Mouse (Mus musculus): Measurements from ENCODE around the gene Flvcr2. TPM values are rescaled to one million over a fixed set of nuclear protein-coding genes. Genes with fewer than 3 reads are reported as not detected.

Flvcr2 gene
- total RNA-seq, 2 experiments from 2014 or later, result 2.6 TPM

DNA sequence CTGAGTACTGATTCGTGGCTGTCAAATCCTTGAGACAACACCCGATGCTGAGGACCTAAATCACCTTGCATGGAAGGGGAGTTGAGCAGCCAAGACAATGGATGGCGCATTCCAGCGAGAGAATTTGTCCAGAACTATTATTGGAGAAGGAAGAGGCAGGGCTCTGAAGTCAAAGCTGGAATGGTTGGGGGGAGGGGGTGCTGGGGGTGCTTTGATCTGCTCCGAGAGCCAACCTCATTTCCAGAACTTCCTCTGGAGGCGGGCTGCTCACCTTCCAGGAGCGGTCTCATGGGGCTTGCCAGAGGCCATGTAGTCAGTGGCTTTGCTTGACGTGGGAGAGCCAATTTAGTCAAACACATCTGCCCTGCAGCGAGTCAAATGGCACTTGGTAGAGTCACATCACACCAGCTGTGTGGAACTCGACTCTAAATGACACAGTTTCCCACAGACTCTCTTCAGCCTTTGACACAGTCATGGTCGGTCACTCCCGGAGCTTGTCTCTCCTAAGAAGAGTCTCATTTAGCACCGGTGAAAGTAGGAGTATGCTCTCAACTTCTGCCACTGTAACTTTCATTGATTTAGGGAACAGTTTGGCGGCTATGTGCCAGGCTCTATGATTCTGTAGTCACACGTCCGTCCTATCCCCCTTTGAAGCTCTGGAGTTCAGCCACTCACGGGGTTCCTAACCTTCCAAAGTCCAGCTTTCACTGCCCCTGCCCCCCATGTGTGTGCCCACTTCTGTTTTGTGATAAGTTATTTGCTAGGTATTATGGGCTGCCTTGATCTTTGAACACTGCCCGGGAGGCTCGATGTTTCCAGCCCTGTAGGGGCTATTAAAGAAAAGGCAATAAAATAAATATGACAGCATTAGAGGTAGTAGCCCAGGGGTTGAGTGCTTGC lies 38.8 kb downstream of the Flvcr2 start:
- intact Hi-C loops (cut with DNase I), result no loop called here
- no peak for DNase-seq (ENCODE audit: low spot score in 2 of 2)

DNA sequence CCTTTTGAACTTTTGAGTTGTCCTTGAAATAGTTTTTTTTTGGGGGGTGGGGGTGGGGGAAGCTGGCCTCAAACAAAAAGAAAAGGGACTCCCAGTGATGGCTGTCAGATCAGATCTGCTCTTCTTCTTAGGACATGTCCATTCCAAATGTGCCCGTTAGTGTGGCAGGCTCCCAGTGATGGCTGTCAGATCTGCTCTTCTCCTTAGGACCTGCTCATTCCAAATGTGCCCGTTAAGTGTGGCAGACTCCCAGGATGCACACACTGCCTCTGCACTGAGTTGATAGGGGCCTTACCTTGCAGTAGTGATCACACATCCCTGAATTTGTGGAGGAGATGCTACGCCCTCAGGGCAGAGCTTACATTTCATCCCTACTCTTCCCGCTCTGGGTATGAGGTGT lies 45.8 kb downstream of the Flvcr2 start:
- intact Hi-C loops (cut with DNase I), result no loop called here

DNA sequence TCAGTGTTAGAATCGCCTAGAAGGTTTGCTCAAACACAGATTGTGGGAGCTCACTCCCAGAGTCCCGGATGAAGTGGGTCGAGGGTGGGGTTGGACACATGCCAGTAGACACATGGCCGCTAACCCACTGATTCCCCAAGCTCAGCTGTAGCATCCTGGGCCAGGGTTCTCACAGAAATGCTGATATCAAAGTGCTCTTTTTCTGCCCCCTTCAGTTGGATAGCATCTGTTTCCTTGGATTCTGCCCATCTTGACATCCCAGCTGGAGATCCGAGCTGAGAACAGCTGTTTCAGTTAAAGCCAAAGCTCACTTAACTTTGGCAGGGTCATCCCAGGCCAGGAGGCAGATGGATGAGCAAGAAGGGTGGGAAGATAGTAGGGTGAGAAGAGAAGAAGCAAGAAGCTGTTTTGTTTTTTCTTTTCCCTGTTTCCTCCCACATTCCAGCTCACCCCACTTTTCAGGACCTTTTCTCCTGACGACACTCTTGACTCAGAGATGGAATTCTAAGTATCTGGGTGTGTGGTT lies 46.5 kb downstream of the Flvcr2 start:
- intact Hi-C loops (cut with DNase I), result no loop called here
- DNase-seq (ENCODE audit: low spot score in 2 of 2), result peak; percentile 7 to 64

More for the DNA sequence above, 45.8 kb downstream of the Flvcr2 start:
- no peak for DNase-seq (ENCODE audit: low spot score in 2 of 2)

DNA sequence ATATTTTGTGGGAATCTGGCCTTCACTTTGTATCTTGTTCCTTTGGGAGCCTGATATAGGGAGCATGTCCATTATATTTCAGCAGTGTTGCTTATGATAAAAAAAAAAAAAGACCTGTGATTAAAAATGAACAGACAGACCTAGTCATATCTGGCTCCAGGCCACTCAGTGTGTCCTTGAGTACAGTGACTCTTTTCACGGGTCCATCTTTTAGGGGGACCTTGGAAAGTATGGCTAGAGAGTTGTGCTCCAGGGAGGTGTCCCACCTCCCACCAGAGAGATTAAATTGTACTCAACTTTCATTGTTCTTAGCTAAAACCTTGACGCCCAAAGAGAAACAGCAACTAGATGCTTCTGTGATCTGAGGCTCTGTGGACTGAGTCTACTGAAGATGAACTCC lies 47.8 kb downstream of the Flvcr2 start:
- DNase-seq (ENCODE audit: low spot score in 2 of 2), result no peak
- intact Hi-C loops (cut with DNase I), result no loop called here

DNA sequence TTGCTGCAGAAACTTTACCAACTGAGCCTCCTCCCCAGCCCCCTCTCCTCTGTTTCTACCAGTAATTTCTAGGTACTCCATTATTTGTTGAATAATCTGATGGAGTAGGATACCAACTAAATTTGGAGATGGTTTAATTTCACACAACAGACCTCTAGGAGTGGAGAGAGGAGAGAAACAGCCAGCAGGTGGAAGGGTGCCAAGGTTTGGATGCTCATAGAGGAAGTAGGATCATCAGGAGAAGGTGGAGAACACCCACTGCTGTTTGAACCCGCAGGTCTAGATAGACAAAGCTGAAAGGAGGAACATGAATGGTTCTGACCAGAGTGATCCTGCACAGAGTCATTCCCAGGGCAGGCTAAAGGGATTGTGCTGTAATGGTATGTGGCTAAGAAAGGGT lies 49.2 kb downstream of the Flvcr2 start:
- no peak for DNase-seq (ENCODE audit: low spot score in 2 of 2)
- intact Hi-C loops (cut with DNase I), result no loop called here

DNA sequence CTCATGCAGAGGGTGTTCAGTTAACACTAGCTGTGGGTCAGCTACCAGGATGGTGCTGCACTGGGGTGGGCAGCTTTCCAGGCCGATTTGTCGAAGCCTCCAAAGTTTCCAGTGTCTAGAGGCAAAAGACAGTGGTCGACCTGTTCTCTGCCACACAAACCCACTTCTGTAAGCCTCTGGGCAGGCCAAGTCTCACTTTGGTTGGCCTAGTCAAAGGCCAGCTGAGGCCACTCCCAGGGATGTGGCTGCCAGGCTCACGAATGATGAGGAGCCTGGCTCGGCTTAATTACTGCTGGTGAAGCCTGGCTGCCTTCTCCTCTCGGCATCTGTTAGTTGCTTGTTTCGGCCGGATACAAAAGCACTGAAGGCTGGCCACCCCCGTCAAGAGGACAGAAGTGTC lies 53.7 kb downstream of the Flvcr2 start:
- intact Hi-C loops (cut with DNase I), result no loop called here
- peak in 1 of 2 experiments; percentile 17 for DNase-seq (ENCODE audit: low spot score in 2 of 2)

DNA sequence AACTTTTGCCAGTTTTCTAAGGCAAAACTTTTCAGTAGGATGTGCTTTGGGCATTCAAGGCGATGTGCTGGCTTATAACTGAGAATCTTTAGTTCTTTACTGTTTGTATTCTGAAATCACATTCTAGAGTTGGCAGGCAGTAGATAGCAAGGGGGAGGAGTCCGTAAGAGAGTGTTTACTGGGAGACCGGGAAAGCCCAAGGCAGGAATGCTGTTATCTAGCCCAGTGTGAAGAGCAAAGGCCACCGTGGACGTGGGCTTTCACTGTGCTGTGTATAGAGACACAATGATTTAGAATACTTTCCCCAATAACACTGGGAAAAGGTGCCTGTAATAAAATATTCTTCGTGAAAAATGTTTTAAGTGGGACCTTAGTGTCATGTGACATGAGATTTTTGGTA lies 63.4 kb downstream of the Flvcr2 start:
- intact Hi-C loops (cut with DNase I), result loop anchor here (10.0 kb wide), 1 partner anchor 305 kb away; no protein-coding TSS in a partner anchor
- no peak for DNase-seq (ENCODE audit: low spot score in 2 of 2)

DNA sequence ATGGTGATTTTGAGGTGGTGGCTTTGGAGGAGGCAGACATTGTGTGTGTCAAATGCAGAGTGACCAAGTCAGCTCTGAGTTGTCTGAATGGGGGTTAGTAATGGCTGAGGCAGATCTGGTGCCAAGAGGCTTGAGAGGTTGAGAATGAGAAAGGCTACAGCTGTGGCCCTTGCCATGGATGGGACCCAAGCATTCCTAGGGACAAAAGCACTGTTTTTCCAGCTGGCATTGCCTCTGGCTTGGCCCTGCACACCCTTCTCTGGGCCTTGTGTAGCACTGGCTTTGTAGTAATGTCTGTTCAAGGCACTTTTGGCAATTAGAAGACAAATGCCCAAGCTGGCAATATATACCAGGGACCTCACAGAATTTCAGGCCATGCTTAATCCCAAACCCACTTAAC lies 64.6 kb downstream of the Flvcr2 start:
- DNase-seq (ENCODE audit: low spot score in 2 of 2), result no peak
- intact Hi-C loops (cut with DNase I), result loop anchor here (10.0 kb wide), 1 partner anchor 306 kb away; no protein-coding TSS in a partner anchor

DNA sequence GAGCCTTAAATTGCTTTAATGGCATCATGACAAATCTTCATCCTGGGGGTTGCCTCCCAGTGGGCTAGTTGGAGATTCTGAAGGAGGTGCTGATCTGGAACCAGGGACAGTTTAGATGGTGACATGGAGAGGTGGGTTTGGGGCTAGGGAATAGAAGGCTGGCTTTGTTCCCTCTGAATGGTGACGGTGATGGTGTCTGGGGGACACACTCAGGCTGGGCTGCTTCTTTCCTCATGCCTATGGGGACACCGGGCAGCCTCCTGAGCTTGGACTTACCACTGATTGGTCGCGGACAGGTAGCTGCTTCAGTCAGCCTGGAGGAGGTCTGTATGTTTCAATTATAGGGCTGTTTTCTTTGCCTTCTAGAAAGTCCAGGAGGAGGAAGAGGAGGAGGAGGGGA lies 65.3 kb downstream of the Flvcr2 start:
- DNase-seq (ENCODE audit: low spot score in 2 of 2), result no peak
- intact Hi-C loops (cut with DNase I), result loop anchor here (10.0 kb wide), 1 partner anchor 307 kb away; no protein-coding TSS in a partner anchor

DNA sequence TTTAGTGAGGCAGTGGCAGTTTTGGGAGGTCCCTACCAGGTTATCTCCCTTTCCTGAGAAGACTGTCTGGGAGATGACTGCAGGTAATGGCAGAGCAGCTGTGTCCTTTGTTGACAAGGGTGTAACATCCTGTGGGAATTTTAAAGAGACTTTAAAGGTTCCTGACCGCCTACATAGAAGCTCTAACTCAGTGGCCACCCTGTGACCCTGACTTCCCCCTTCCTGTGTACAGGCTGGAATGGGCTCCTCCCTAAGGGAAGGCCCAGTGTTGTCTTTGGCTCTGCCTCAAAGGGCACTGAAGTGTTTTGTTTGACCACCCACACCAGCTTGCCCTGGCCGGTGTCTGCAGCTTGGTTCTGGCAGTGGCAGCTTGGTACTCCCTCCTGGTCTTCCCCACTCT lies 67.3 kb downstream of the Flvcr2 start:
- no peak for DNase-seq (ENCODE audit: low spot score in 2 of 2)
- intact Hi-C loops (cut with DNase I), result loop anchor here (10.0 kb wide), 1 partner anchor 309 kb away; no protein-coding TSS in a partner anchor

DNA sequence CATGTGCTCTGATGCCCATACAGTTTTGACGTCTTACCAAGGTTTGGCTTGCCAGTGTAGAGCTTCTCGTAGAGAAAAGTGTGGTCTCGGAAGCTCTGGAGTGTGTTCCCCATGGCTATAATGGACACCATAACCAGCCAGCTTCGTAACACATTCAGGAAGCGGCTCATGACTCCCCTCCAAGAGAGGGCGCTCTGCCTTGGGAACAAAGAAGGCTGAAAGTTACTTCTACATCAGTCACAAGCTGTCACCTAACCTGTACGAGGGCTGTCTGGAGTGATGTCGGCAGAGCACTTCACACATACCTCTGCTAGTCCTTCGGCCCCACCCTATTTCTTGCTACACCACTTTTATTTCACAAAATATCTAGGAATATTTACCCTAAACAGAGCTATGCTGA lies 75.7 kb downstream of the Flvcr2 start:
- no peak for DNase-seq (ENCODE audit: low spot score in 2 of 2)
- intact Hi-C loops (cut with DNase I), result no loop called here

DNA sequence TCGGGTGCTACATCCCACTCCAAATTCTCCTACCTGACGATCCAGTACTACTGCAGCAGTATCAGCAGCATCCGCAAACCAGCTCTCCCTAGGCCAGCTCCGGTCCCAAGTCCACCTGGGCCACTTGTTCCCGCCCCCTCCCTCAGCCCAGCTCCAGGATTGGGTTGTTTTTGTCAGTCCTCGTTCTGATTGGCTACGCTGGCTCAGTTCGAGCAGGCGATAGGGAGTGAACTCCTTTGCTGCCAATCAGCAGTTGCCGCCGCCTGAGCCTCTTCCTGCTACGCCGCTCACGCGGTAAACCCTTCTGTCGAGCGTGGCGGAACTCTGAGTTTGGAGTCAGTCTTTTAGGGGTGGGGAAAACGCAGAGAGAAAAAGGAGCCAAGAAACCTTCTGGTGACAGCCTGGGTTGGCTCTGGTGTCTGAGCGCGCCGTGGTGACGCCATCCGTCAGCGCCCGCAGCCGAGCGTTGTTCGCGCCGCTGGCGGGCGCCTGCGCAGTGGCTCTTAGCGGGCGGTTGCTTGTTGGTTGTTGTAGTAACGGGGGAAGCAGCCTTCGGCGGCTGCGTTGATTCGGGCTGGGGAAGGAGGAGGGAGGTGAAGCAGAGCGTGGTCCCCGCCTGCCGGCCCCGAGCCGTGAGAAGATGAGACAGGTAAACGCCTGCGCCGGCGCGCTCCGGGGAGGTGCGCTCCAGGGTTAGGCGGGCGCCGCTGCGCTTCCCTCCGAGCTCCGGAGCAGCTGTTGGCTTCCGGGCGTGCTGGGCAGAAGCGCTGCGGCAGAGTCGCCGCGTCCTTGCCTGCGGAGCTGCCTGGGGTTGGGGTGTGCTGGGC lies 78.3 kb downstream of the Flvcr2 start, which contains the start of the genes Erg28 and Ttll5:
Erg28 (minus strand) TSS at position 113 of the 827 bp plus-strand sequence.
Ttll5 (plus strand) TSS at position 222 of the 827 bp plus-strand sequence.
- peak; percentile 97 to 98 for DNase-seq (ENCODE audit: low spot score in 2 of 2)
- intact Hi-C loops (cut with DNase I), result loop anchor here (1.0 kb wide), 1 partner anchor 255 kb away; the partner anchor contains the start of gene Tgfb3

DNA sequence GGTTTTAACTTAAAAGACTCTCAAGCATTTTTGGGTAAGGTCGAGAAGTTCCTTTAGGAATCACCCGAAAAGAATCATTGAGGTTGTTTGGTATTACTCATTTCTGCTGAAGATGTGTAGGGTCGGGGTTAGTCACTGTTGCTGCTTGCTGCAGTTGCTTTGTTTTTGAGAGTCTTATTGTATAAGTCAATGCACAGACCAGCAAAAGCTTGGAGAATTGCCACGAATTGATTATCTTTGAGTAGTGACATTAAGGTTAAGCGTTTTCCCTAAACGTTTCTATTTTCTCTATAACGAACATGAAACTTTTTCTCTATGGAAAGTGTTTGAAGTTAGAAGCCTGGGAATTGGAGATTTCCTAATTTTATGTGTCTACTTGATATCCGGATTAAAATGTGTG lies 79.0 kb downstream of the Flvcr2 start:
- intact Hi-C loops (cut with DNase I), result no loop called here

DNA sequence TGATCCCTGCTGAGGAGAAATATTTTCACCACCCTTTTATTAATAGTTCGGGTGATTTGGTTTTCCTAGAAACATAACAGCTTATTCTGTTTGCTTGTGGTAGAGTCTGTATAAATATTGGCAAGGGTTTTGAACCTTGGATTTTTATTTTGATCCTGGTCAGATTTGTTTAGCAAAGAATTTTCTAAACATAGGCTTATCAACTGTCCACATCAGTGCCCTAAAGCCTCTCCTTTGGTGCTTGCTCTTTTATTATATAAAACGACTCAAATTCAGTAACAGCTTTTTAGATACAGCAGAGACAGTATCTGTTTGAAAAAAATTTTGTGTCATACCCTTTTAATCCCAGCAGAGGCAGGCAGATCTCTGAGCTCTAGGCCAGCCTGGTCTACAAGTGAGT lies 79.5 kb downstream of the Flvcr2 start:
- intact Hi-C loops (cut with DNase I), result no loop called here
- DNase-seq (ENCODE audit: low spot score in 2 of 2), result no peak

More for the DNA sequence above, 79.0 kb downstream of the Flvcr2 start:
- no peak for DNase-seq (ENCODE audit: low spot score in 2 of 2)

DNA sequence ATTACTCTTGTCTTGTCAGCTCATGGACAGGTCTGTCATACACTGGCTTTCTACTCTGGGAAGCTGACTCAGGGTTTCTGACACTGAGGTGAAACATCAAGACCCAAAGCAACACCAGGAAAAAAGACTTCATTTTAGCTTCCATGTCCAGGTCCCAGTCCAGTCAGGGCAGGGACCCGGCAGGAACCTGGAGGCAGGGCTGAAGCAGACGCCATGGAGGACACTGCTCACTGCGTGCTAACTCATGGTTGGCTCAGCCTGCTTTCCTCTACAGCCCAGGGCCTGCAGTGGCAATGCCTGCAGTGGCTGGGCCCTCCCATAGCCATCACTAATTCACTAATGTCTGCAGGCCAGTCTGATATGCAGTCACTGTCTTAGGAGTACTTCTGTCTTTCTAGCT lies 82.5 kb downstream of the Flvcr2 start:
- intact Hi-C loops (cut with DNase I), result no loop called here
- no peak for DNase-seq (ENCODE audit: low spot score in 2 of 2)

DNA sequence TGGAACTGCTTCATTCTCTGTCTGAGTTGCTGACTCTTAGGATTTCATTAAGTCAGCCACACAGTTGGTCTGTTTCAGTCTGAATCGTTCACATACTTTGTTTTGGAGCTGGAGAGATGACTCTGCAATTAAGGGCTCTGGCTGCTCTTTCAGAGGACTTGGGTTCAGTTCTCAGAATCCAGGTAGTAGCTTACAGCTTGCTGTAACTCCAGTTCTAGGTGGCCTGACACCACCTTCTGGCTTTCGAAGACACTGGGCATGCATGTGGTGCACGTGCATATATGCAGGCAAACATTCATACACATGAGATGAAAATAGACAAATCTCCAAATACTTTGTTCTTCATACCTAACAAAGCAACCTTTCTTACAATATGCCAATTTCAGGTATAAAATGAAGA lies 83.5 kb downstream of the Flvcr2 start:
- intact Hi-C loops (cut with DNase I), result no loop called here
- DNase-seq (ENCODE audit: low spot score in 2 of 2), result no peak

DNA sequence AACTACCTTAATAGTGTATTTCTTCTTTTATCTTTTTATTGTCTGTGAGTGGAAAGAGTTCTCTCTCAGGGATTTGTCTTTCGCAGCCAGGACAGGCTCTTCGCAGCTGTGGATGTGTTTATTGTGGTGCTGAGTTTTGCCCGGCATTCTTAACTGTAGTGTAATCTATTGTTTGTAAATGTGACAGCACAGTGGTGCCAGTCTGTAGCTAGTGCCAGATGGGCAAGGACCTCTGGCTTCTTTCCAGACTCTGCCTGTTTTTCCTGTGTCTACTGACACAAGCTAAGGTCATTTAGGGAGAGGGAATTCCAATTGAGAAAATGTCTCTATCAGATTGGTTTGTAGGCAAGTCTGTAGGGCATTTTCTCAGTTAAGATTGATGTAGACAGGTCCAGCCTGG lies 84.4 kb downstream of the Flvcr2 start:
- peak in 1 of 2 experiments; percentile 24 for DNase-seq (ENCODE audit: low spot score in 2 of 2)
- intact Hi-C loops (cut with DNase I), result no loop called here

DNA sequence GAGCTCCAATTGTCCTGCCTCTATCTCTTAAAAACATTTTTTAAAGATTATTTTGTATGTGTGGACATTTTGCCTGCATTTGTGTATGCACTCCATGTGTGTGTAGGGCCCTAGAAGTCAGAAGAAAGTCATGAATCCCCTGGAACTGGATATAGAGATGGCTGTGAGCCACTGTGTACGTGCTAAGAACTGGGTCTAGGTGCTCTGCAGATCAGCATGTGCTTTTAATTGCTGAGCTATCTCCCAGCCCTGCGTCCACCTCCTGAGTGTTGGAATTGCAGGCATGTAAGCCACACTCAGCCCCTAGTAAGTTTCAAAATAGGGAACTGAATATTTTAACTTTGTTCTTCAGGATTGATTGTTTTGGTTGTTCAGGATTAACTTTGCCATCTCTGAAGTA lies 88.2 kb downstream of the Flvcr2 start:
- intact Hi-C loops (cut with DNase I), result no loop called here
- DNase-seq (ENCODE audit: low spot score in 2 of 2), result no peak

DNA sequence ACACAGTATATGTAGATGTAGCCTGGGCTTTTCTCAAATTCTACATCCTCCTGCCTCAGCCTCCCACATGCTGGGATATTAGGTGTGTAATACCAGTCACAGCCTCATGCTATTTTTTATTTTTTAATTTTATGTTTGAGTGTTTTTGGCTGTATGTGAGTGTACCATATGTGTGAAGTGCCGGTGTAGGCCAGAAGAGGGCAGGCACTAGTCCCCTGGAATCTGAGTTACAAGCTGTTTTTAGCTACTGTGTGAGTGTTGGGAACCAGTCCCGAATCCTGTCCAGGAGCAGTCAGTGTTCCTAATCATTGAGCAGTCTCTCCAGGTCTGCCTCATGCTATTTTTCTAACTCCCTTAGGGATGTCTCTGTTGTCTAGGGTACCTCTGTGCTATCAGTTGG lies 91.4 kb downstream of the Flvcr2 start:
- no peak for DNase-seq (ENCODE audit: low spot score in 2 of 2)
- intact Hi-C loops (cut with DNase I), result no loop called here

DNA sequence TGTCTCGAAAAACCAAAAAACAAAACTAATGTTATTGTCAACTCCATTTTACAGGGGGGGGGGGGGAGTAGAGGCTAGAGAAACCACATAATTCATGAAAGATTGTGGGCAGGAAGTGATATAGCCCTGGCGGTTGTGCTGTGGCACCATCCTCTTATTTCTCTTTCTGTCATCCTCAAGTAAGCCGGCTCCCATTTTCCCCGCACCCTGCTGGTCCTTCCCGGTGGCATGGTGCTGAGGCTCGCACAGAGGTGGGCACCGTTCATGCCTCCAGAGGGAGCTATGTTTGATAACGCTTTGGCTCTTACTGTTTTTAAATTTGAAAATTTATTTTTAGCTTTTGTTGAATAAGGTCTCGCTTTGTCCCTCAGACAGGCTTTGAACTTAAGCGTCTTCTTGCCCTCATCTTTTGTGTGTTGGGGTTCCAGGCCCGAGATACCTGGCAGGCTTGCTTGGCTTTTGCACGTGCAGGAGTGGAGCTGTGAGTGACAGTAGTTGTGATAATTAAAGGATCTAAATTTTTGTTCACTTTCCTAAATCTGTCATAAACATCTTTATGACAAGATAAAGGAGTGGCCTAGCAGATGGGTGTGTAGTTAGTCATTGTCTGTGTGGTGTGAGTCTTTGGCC lies 93.1 kb downstream of the Flvcr2 start:
- intact Hi-C loops (cut with DNase I), result no loop called here

More for the DNA sequence above, 93.1 kb downstream of the Flvcr2 start:
- no peak for DNase-seq (ENCODE audit: low spot score in 2 of 2)
